Mouse (Mus musculus) forebrain, embryonic 10.5 days (tissue): ENCODE results near the gene Hbq1a. TPM values are rescaled to one million over a fixed set of nuclear protein-coding genes. Genes with fewer than 3 reads are reported as not detected.
"Not testable (repeated sequence)": the region's sequence is repeated elsewhere in the genome, so short reads cannot be mapped to it uniquely, and the experiment has no call there.

Experiments
- DNase-seq: peaks from one replicate; pipeline ENCODE4 v3.0.0-alpha.2; 2017; ENCODE audit warnings: low spot score; ENCODE audit errors: extremely low spot score
- H3K27ac ChIP-seq: fragments of 300-500 bp; sonication (generic); 2 replicates; pipeline ENCODE4 v1.5.1; 2016; ENCODE audit warnings: mild to moderate bottlenecking
- H3K27me3 ChIP-seq: fragments of 300-500 bp; sonication (generic); 2 replicates; pipeline ENCODE4 v1.6.1; 2016; ENCODE audit warnings: mild to moderate bottlenecking; ENCODE audit not compliant: poor library complexity, severe bottlenecking
- H3K36me3 ChIP-seq: fragments of 300-500 bp; sonication (generic); replicated peaks from 2 replicates; pipeline ENCODE4 v1.6.1; 2016; ENCODE audit warnings: mild to moderate bottlenecking, moderate library complexity
- H3K4me1 ChIP-seq: fragments of 300-500 bp; sonication (generic); 2 replicates; pipeline ENCODE4 v1.6.1; 2016
- H3K4me3 ChIP-seq: fragments of 300-500 bp; sonication (generic); 2 replicates; pipeline ENCODE4 v1.5.1; 2016; ENCODE audit warnings: mild to moderate bottlenecking, moderate library complexity
- H3K9me3 ChIP-seq: fragments of 300-500 bp; sonication (generic); 2 replicates; pipeline ENCODE4 v1.6.1; 2016; ENCODE audit warnings: mild to moderate bottlenecking, moderate library complexity
- WGBS: fragments of 180-500 bp; shearing (Covaris S2); methylation state at CpG from one replicate; pipeline ENCODE4 v1.1.7; 2016; 5-methylcytosine and 5-hydroxymethylcytosine counted together
- polyA plus RNA-seq: library from polyadenylated mRNA; unstranded; fragments of >200 nt; fragmentation: Nextera tagmentation; extraction: Ambion mirVana; gene quantifications from 2 replicates; pipeline ENCODE4 v1.2.1, GENCODE M21; 2016

The Hbq1a gene
- not detected in 2 replicates for polyA plus RNA-seq

DNA sequence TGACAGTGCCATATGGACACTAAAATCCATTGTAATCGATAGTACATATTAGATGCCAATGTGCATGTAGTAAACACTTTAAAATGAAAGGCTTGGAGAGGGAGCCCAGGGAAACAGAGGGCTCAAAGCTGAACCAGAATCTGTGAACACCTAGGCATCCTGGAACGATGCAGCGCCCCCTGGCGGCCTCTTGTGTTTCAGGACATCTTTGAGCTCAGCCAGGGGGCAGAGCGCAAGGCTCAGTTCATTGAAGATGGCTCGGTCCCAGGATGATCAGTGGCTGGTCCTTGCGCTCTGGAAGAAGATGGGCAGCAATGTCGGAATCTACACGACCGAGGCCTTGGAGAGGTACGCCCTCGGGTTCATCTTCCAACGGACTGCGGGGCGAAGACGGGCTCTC lies at the start of gene Hbq1a:
Hbq1a (plus strand) TSS at position 205 of the 400 bp plus-strand sequence.
- peaks cover 26% of the 10 kb centered on the region for H3K27me3 ChIP-seq
- not testable (repeated sequence) for H3K27ac ChIP-seq, H3K9me3 ChIP-seq, H3K4me1 ChIP-seq, H3K36me3 ChIP-seq
- peak; percentile 62 for DNase-seq
- WGBS = 7% methylated on average over 16 of the region's 16 CpGs
- peak within 1 kb of the TSS; percentile 36 for H3K4me3 ChIP-seq

DNA sequence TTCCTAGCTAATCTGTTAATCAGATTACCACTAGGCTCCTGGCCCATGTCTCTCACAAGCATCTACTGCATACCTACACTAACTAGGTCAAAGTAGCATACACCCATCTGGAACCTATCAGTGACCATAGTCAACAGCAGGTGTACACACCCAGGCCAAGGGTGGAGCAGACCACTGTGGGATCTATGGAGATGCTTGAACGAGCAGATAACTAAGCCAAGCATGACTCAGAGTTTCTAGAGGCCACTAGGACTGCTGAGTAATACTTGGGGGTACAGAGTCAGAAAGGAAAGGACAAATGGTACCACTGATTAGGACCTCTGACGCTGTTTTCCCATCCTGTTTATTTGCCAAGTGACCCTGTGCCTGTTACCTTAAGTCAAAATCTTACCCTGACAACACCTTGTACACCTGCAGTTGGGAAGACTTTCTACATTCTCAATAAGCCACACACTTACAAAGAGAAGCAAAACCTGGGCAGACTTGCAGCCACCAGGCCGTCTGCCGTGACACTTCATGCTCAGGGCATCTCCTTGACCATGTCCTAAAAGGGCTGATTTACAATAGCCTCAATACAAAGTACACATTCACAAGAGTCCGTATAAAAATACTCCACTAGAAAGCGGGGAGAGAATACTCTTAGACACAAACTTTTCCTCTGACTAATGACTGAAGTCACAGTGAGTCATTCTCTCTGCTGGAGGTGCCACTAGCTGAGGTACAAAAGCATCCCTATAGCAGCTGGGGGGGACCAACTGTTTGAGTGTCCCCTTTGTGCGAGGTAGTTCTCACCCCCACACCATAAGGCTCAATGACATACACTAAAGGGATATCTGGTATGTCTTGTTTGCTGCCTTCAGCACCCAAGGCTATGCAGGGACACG lies 48.7 kb upstream of the Hbq1a start:
- no peak overlapping the region for H3K4me3 ChIP-seq
- no peaks in the 10 kb centered on the region for H3K27me3 ChIP-seq
- H3K4me1 ChIP-seq = no peaks in the 10 kb centered on the region
- 87% methylated on average over 8 of the region's 8 CpGs for WGBS
- no peaks in the 10 kb centered on the region for H3K9me3 ChIP-seq
- H3K27ac ChIP-seq = peak overlapping the region; percentile 56
- no peak for DNase-seq
- peaks cover 97% of the 10 kb centered on the region for H3K36me3 ChIP-seq

DNA sequence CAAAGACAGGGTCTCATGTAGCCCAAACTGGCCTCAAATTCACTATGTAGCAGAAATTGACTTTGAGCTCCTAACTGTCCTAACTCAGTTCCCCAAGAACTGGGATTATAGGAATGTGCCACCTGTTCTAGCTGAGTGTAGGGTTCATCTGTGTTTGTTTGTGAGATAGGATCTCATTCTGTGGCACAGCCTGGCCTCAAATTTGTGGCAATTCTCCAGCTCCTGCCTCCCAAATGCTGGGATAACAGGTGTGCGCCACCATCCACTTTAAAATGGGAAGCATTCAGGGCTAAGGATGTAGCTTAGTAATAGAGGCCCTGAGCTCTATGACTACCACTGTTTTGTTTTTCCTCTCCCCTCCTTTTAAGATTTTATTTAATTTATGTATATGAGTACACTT lies 46.7 kb upstream of the Hbq1a start:
- Histone ChIP-seq H3K4me1 (no peaks in the 10 kb centered on the region), H3K27me3 (no peaks in the 10 kb centered on the region), H3K9me3 (no peaks in the 10 kb centered on the region), H3K36me3 (peaks cover 82% of the 10 kb centered on the region), H3K4me3 (no peak overlapping the region), H3K27ac (no peak overlapping the region)
- WGBS = 100% methylated on average over 1 of the region's 1 CpGs
- no peak for DNase-seq

DNA sequence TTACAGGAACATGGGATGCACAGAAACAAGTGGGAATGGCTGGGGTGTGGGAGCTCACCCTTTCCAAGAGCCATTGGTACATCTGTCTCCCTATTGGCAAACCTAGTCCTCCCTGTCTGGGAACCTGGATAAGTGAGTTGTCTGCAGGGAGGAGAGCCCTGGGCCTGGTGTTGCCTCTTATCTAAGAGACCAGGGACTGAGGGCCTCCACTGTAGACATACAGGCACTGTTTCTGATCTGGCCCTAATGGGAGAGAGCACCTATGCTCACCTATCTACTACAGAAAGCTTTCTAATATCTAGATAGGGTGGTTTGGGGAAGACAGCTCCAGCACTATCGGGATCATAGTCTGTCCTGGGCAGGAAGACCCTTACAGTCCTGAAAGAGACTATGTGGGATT lies 43.7 kb upstream of the Hbq1a start:
- H3K36me3 ChIP-seq = peaks cover 76% of the 10 kb centered on the region
- H3K27ac ChIP-seq = peak overlapping the region; percentile 66
- DNase-seq = no peak
- no peaks in the 10 kb centered on the region for H3K9me3 ChIP-seq
- no peaks in the 10 kb centered on the region for H3K27me3 ChIP-seq
- 85% methylated on average over 1 of the region's 1 CpGs for WGBS
- no peaks in the 10 kb centered on the region for H3K4me1 ChIP-seq
- no peak overlapping the region for H3K4me3 ChIP-seq

DNA sequence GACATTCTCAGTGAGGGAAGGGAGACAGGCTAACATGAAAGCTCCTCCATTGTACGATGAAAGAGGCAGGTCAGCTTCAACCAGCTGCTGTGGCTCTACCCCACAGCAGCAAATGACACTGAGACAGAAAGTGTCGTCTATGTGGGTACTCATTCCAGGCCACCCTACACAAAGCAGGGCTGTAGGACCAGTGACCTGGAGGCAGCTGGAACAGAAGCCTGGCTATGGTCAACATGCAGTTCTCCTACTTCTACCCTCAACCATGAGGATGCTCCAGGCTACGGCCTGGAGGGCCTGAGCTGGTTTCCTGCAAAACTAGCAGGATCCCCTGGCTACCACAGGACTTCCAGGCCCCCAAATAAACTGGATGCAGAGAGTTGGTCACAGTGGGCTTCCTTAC lies 43.3 kb upstream of the Hbq1a start:
- no peaks in the 10 kb centered on the region for H3K4me1 ChIP-seq
- peak overlapping the region; percentile 60 for H3K27ac ChIP-seq
- no peaks in the 10 kb centered on the region for H3K27me3 ChIP-seq
- H3K4me3 ChIP-seq = no peak overlapping the region
- peaks cover 72% of the 10 kb centered on the region for H3K36me3 ChIP-seq
- WGBS = 94% methylated on average over 3 of the region's 3 CpGs
- DNase-seq = no peak
- H3K9me3 ChIP-seq = no peaks in the 10 kb centered on the region

DNA sequence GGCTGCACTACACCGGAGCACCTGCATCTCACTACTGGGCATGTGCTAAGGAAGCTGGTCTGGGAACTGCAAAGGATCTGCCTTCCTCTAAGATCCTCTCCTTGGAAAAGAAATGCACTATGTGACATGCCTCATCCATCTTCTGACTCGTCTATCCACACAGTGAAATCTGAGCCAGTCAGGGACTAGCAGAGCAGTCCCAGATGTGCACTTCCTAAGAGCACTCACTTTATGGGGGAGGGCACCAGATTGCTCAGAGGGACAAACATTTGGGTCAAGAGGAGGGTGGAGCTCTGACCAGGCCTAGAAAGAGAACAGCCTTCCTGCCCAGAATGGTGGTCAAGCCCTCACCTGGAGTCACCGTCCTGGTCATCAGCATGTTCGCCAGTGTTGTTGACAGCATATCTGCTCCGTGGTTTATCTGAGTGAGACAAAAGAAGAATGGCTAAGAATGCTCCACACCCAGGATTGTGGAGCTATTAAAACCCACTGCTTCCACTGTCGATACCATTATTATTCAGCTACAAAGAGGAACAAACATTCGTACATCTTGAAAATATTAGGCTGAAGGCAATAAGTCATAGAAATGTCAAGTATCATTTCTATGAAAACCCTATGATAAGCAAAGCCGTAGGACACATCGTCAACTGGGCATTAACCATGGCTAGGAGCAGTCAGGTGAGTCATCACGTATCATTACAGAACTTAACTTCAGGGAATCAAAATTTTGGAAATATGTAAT lies 37.0 kb upstream of the Hbq1a start:
- Histone ChIP-seq H3K4me3 (no peak overlapping the region), H3K4me1 (peaks cover 16% of the 10 kb centered on the region), H3K9me3 (no peaks in the 10 kb centered on the region), H3K27me3 (no peaks in the 10 kb centered on the region), H3K36me3 (peaks cover 37% of the 10 kb centered on the region), H3K27ac (peak overlapping the region; percentile 53; the same call in 1 of the 2 replicates)
- 91% methylated on average over 10 of the region's 10 CpGs for WGBS
- no peak for DNase-seq

DNA sequence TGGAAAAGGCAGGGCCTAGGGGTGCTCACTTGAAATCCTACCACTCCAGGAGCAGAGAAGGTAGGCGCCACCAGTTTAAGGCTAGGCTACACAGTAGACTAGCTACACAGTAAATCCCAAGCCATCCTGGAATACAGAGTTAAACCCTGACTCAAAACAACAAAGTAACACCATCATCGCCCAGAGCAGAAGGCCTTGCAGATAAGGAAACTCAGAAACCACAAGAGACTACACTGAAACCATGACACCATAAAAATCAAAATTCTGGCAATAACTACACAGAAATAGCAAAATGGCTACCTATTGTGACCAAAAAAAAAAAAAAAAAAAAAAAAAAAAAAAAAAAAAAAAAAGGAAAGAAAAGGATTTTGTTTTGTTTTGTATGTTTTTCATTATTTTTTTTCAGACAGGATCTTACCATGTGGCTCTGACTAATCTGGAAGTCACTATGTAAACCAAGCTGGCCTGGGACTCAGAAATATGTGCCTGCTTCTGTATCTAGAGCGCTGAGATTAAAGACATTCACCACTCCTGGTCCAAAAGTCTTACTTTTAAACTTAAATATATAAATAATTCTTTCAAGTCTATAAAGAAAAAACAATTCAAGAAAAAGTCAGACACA lies 34.6 kb upstream of the Hbq1a start:
- WGBS = 93% methylated on average over 3 of the region's 3 CpGs
- H3K9me3 ChIP-seq = no peaks in the 10 kb centered on the region
- no peak for DNase-seq

DNA sequence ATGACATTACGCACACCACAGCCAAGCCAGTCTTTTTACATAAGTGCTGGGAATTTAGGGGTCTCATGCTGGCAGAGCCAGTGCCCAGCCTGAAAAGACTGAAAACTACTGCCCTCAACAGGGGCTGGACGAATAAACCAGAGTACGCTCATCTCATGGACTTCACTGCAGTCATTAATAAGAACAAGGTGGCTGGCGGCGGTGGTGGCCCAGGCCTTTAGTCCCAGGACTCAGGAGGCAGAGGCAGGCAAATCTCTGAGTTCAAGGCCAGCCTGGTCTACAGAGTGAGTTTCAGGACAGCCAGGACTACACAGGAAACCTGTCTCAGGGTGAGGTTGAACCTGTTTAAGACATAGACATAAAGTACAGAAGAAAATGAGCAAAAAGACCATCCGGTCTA lies 33.7 kb upstream of the Hbq1a start:
- 90% methylated on average over 6 of the region's 6 CpGs for WGBS
- Histone ChIP-seq H3K4me3 (peak overlapping the region; percentile 10; the same call in 1 of the 2 replicates), H3K4me1 (peaks cover 24% of the 10 kb centered on the region), H3K27ac (peak overlapping the region; percentile 72), H3K9me3 (no peaks in the 10 kb centered on the region), H3K36me3 (peaks cover 15% of the 10 kb centered on the region), H3K27me3 (no peaks in the 10 kb centered on the region)
- no peak for DNase-seq

More for the DNA sequence above, 34.6 kb upstream of the Hbq1a start:
- Histone ChIP-seq H3K27me3 (no peaks in the 10 kb centered on the region), H3K27ac (no peak overlapping the region), H3K36me3 (peaks cover 24% of the 10 kb centered on the region), H3K4me3 (no peak overlapping the region), H3K4me1 (peaks cover 24% of the 10 kb centered on the region)

DNA sequence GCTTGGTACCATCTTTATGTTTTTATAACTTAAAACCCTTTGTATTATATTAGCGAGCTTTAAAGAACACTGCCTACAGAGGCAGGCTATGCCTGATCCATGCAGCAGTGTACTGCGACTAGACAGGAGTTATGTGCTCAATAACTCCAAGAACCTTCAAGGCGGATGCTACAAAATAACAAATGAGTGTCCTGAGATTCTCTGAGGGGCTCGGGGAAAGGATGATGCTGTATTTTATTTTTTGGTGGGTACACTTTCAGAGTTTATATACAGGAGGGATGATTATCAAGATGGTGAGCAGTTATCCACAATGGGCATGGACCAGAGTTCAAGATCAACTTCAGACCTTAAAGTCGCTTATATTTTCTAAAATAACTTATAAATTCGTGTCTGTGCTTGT lies 33.1 kb upstream of the Hbq1a start:
- DNase-seq = no peak
- peak overlapping the region; percentile 98 for H3K27ac ChIP-seq
- WGBS = 39% methylated on average over 6 of the region's 6 CpGs
- peaks cover 24% of the 10 kb centered on the region for H3K4me1 ChIP-seq
- H3K27me3 ChIP-seq = no peaks in the 10 kb centered on the region
- peaks cover 13% of the 10 kb centered on the region for H3K36me3 ChIP-seq
- H3K9me3 ChIP-seq = no peaks in the 10 kb centered on the region
- peak overlapping the region; percentile 92 for H3K4me3 ChIP-seq

DNA sequence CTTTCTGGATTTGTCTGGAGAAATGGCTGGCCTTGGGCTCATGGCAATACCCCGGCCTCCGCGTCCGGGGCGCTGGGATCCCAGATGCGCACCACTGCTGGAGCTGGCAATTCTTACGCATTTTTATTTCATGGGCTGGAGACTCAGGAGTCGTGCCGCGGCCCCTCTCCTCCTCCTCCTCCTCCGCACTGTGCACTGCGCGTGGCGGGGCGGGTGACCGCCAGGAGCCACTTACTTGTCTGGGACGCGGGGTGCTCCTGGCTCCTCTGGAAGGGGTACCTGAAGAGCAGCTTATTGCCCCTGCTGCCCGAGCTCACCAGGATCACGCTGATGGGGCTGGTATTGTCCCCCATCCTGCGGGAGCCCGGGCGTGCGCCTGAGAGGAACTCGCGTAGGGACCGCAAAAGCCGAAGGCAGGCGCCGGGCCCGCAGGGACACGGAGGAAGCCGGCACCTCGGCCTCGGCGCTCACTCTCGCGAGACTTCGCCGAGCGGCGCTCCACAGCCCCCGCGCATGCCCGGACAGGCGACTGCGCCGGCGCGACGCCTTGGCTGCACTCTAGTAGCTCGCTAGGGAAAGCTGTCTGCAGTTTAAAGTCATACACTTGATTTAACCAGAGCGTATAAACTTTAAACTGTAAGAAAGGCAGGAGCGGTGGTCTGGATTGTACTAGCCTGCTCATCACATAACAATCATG lies 32.5 kb upstream of the Hbq1a start, which contains the start of gene Nprl3:
Nprl3 (minus strand) TSS at position 520 of the 697 bp plus-strand sequence.
- no peaks in the 10 kb centered on the region for H3K9me3 ChIP-seq
- under 1% methylated on average over 54 of the region's 54 CpGs for WGBS
- peak within 1 kb of the TSS; percentile 98 for H3K27ac ChIP-seq
- H3K36me3 ChIP-seq = peaks cover 7% of the 10 kb centered on the region
- peak; percentile 93 for DNase-seq
- peak within 1 kb of the TSS; percentile 92 for H3K4me3 ChIP-seq
- H3K4me1 ChIP-seq = peaks cover 24% of the 10 kb centered on the region
- no peaks in the 10 kb centered on the region for H3K27me3 ChIP-seq

DNA sequence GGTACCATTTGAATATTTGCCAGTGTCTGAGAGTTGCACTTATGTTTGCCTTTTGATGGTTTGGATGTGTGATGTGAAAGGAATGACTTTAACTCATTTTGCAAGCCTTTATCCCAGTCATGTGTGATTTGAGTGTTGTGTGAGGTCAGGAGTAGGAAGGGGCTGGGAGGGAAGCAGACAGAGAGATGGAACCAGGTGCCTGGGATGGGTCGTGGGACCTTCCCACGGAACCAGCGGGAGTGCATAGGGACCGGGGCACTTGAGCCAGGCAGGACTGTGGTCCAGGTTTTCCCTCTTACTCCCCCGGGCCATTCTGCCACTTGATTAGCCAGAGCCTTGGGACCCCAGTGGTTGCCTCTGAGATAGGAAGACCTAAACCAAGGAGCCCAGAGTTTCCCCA lies 31.9 kb upstream of the Hbq1a start:
- H3K27me3 ChIP-seq = no peaks in the 10 kb centered on the region
- peak; percentile 23 for DNase-seq
- H3K9me3 ChIP-seq = no peaks in the 10 kb centered on the region
- peaks cover 1% of the 10 kb centered on the region; the same call in 1 of the 2 replicates for H3K36me3 ChIP-seq
- H3K27ac ChIP-seq = peak overlapping the region; percentile 98
- peaks cover 24% of the 10 kb centered on the region for H3K4me1 ChIP-seq
- peak overlapping the region; percentile 92 for H3K4me3 ChIP-seq
- WGBS = 31% methylated on average over 5 of the region's 5 CpGs

DNA sequence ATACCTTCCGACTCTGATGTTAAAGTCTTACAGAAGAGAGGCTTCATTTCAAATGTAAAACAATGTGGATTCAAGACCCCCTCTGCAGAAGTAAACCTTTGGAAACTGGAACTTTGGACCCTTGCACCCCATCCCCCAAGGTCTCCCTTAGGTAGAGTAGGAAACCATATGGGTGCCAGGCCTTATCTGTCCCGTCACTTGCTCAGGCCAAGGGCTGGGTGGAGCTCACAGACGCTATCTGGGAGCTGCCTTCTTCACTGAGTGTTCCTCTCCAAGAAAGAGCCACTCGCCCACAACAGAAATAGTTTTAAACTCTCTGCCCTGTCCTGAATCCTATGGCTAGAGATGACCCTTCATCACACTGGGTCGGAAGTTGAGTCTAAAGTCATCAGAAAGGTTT lies 30.9 kb upstream of the Hbq1a start:
- H3K4me3 ChIP-seq = no peak overlapping the region
- H3K4me1 ChIP-seq = peaks cover 24% of the 10 kb centered on the region
- 84% methylated on average over 5 of the region's 5 CpGs for WGBS
- no peaks in the 10 kb centered on the region for H3K27me3 ChIP-seq
- H3K27ac ChIP-seq = peak overlapping the region; percentile 98
- no peaks in the 10 kb centered on the region for H3K36me3 ChIP-seq
- H3K9me3 ChIP-seq = no peaks in the 10 kb centered on the region
- no peak for DNase-seq
